Mouse (Mus musculus): ENCODE data around the gene Tmed3. TPM values are rescaled to one million over a fixed set of nuclear protein-coding genes. Genes with fewer than 3 reads are reported as not detected.

Tmed3 gene
- polyA plus RNA-seq, 1 experiment = 133 TPM

Other genes starting within 250 kb of the Tmed3 start
- gene Minar1, start 81.9 kb downstream of the Tmed3 start, polyA plus RNA-seq (2012; rRNA removed) = 0.01 and 0.03 TPM in 2 replicates
- 0.01 and 0.06 TPM in 2 replicates for gene Ankrd34c, start 33.4 kb upstream of the Tmed3 start, polyA plus RNA-seq (2012; rRNA removed)
- gene Rasgrf1, start 204.8 kb upstream of the Tmed3 start, polyA plus RNA-seq (2012; rRNA removed) = 1.1 TPM in 2 replicates